Mouse (Mus musculus): ENCODE data around the gene AL731706.1.

DNA sequence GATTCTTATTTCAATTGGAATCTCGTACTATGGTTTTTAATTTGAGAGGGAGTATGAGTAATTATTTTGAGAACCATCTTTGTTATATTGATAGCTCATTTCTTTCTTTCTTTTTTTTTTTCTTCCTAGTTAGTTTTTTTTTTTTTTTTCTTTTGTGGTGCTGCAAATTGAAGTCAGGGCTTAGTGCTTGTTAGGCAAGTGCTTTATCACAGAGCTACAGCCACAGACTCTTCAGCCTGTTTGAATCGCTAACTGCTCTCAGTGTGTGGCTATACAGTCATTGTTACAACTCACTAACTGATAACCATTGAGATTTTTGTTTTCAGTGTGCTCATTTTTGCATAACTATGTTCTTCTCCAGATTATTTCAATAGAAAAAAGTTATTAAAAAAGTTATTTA lies 3.3 kb upstream of the AL731706.1 start:
- TF ChIP-seq CTCF (IDR thresholded peaks at IDR 0.05) (no peak), EP300 (IDR thresholded peaks at IDR 0.05) (no peak)

All from lung, postnatal 0 days (tissue).